Mouse (Mus musculus): ENCODE results near the gene Pde6b.
A peak's percentile ranks its signal among the peaks of the same experiment; 100 is the strongest.

Gene Pde6b

DNA sequence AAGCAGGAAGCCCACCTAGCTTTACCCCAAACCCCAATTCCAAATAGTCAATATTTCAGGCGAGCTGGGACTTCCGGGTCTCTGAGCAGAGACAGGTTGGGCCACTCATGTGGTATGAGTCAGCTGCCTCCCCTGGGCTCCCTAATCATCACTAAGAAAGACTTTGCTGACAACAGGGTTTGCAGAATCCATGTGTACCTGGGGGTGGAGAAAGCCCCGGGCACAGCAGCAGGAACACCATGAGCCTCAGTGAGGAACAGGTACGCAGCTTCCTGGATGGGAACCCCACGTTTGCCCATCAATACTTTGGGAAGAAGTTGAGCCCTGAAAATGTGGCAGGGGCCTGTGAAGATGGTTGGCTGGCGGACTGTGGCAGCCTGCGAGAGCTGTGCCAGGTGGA lies at the start of gene Pde6b:
Gene Pde6b (plus strand): TSS at position 191 of the 400 bp plus-strand sequence.
- DNase-seq (ENCODE audit: low read depth, low spot score), result no peak

DNA sequence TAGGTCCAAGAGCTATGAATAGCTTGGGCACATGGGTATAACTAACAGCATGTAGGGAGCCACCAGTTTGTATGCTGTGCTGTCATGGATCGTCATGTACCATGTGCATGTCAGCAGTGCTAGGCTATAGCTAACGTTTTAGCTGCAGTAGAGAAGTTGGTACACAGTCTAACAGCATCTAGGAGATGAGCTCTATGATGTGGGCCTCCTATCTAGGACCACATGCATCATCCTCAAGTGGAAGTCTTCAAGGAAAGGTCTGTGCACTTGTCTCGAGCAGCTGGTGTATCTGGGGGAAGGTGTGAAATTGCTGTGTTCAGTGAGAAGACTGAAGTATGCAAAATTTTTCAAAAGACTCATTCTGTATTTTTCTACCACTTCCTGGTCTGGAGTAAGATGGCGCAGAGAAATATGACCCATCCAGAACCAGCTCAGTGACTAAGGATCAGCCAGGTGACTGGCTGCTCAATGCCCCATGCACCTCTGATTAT lies 44.5 kb upstream of the Pde6b start:
- DNase-seq (ENCODE audit: low read depth, low spot score), result no peak

- peak; percentile 18 for DNase-seq (ENCODE audit: low read depth, low spot score)
These were observed 42.7 kb upstream of the Pde6b start for GRCm38 (mm10) chr5:108345313-108346071.

DNA sequence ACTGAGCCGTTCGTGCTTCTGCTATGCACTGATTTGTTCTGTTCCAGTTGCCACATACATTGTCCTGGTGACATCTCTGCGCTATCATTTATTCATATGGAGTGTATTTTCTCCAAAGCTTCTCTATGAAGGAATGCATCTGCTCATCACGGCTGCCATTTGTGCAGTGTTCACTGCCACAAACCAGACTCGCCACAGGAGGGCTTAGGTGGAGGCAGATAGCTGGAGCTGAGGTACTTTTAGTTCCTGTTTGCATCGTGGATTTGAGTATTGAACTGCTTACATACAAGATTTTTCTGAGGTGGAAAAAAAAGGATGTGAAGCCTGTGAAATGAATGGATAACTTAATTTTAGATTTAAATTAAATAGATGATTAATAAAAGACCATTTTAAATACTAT lies 40.3 kb upstream of the Pde6b start:
- no peak for DNase-seq (ENCODE audit: low read depth, low spot score)

DNA sequence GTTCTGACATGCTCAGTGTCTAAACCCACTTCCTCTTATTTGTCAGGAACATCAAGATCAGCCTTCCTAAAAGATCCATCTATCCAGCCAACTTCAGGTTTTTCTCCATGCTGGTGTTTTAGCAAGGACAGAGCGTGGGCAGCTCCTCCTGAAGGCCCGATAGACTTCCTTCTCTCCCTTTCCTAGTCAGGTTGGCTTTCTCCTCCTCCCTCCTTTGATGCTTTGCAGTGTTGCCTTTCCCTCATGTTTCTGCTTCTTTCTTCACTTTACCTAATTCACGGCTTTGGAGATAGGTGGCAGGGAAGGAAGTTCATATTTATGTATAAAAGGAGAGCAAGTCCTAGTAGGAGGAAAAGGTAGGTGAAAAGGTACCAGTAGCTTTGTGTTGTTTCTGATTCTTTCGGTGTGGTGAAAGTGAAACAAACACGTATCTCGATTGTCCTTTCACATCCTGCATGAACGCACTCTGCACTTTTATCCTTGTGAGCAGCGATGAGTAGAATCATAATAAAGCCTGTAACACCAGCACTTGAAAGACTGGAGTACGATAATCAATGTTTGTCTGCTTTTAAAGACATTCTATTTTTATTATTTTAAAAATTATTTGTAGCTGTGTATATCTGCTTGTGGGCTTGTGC lies 38.6 kb upstream of the Pde6b start:
- peak; percentile 17 for DNase-seq (ENCODE audit: low read depth, low spot score)

GRCm38 (mm10) chr5:108354056-108354455 lies 34.1 kb upstream of the Pde6b start:
- no peak for DNase-seq (ENCODE audit: low read depth, low spot score)

- DNase-seq (ENCODE audit: low read depth, low spot score), result no peak
These were observed 30.3 kb upstream of the Pde6b start for GRCm38 (mm10) chr5:108357862-108358261.

DNA sequence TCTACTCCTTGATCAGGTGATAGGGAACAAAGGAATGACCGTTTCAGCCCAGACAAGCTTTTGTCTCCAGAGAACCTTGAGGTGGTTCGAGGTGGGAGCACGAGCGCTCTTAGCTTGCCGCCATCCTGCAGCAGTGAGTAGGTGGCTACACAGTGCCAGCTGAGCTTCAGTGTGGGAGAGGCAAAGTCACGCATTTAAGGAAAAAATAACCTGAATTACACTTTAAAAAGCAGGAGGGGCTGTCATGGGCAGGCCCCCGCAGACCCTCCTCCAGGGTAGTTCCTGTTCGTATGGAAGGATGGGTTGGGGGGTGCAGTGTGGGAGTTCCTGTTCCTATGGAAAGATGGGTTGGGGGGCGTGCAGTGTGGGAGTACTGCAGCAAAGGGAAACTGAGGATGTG lies 28.7 kb upstream of the Pde6b start:
- no peak for DNase-seq (ENCODE audit: low read depth, low spot score)

GRCm38 (mm10) chr5:108360211-108360610 lies 28.0 kb upstream of the Pde6b start:
- DNase-seq (ENCODE audit: low read depth, low spot score), result no peak

DNA sequence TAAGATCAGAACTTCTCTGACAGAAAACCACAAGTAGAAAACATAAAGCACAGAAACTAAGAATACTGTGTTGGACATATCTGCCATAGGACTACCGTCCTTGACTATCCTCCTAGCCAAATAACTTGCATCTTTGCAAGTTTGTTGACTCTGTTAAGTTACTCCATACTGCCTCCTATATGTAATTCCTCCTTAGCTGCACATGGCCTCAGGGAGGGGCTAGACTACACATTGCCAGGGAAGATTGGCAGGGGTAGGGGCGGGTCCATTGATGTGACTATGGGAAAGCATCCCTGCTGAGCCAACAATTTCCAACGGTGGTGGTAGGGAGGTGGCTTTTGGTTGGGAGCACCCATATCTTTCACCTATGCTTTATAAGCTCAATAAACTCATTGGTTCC lies 25.9 kb upstream of the Pde6b start:
- DNase-seq (ENCODE audit: low read depth, low spot score), result no peak

GRCm38 (mm10) chr5:108366328-108366983 lies 21.7 kb upstream of the Pde6b start:
- DNase-seq (ENCODE audit: low read depth, low spot score), result no peak

DNA sequence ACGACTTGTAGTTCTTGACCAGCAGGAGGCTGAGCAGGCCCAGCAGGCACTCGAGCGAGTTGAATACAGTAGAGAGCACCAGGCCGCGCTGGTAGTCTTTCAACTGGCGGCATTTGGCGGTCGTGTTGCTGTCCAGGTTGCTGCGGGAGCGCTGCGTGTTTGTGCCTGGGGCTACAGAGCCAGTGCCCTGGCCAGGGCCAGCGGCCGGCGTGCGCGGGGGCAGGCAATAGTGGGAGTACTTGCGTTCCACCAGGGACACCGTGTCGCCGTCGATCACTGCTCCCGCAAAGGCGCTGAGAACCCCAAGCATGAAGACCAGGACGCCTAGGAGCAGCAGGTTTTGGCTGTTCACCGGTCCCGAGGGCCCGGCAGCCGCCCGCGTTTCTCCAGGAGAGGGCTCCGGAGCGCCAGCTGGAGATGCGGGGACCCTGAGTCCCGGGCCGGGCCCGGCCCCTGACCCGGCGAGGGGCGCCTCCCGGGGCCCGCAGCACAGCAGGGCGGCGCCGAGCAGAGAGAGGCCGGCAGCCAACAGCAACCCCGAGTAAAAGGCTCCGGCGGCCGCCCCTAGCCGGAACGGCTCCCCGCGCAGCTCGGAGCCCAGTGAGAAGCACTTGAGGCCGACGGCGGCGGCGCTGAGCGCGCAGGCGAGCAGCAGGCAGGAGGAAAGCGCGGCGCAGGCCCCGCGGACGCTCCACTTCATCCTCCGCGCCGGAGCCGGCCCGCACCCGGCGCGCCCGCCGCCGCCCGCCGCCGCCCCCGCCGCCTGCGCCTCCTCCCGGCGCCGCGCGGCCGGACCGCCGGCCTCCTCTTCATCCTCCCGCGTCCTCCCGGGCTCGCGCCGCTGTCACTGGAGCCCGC lies 21.0 kb upstream of the Pde6b start:
- DNase-seq (ENCODE audit: low read depth, low spot score), result peak; percentile 14

- no peak for DNase-seq (ENCODE audit: low read depth, low spot score)
These were observed 20.3 kb upstream of the Pde6b start, which contains the start of gene Gm42517 for GRCm38 (mm10) chr5:108367871-108368332. TSS of gene Gm42517 (minus strand) at chr5:108367922.

GRCm38 (mm10) chr5:108368446-108368845 lies 19.7 kb upstream of the Pde6b start:
- DNase-seq (ENCODE audit: low read depth, low spot score), result no peak

- no peak for DNase-seq (ENCODE audit: low read depth, low spot score)
These were observed 19.2 kb upstream of the Pde6b start for GRCm38 (mm10) chr5:108368851-108369621.

DNA sequence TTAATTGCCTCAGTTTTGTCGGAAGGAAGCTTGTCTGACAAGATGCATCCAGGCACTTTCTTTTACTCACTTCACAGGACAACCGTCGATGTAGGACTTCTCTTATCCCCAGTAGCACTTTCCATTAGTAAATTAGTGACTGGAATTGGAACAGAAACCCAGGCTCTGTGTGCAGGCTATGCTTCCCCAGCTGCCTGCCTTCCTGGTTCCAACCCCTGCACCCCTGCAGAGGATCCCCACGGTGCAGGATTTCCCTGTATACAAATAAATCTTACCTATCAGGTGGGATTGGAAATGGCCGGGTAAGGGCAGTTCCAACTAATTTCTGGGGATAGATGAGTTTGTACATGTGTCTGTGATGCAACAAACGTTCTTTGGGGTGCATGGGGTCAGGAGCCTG lies 18.2 kb upstream of the Pde6b start:
- DNase-seq (ENCODE audit: low read depth, low spot score), result no peak

DNA sequence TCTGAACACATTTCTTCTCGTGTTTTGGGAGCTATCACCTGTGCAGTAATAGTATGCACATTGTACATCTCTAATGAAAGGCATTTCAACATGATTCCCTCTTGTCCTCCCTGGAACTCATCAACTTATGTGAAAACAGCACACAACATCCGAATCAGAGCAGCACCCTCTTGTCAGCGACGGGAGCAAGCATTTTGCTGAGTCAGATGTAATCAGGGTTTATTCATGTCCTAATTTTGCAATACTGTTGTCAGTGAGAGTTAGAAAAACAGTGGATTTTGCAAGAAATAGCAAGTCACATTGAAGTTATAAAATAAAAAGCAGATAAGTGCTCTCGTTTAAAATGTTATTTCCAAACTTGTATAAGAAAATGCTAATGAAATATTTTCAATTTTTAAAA lies 14.1 kb upstream of the Pde6b start:
- no peak for DNase-seq (ENCODE audit: low read depth, low spot score)

DNA sequence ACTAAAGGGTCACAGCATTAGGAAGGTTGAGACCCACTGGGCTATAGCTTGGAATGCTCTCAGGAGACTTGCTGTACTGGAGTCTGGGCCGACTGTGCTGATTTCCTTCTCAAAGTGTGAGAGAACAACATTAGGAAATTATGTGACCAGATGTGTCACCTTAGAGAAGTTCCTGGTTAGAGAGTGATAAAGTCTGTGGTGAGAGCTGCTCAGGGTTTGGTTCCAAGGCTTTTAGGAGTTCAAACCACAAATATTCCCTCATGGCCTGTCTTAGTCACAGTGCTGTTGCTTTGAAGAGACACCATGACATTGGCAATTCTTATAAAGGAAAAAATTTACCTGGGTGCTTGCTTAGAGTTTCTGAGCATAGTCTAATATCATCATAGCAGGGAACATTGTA lies 12.1 kb upstream of the Pde6b start:
- no peak for DNase-seq (ENCODE audit: low read depth, low spot score)

- DNase-seq (ENCODE audit: low read depth, low spot score), result no peak
These were observed 9.8 kb upstream of the Pde6b start for GRCm38 (mm10) chr5:108378346-108378745.

- DNase-seq (ENCODE audit: low read depth, low spot score), result no peak
These were observed 2.6 kb upstream of the Pde6b start for GRCm38 (mm10) chr5:108385632-108386031.

GRCm38 (mm10) chr5:108386449-108386848 lies 1.7 kb upstream of the Pde6b start:
- no peak for DNase-seq (ENCODE audit: low read depth, low spot score)
